Mouse (Mus musculus) left cerebral cortex, adult 18-20 months (tissue): ENCODE measurements at regions not wholly inside any gene's neighbourhood (a gene's known extent, or its start where the extent isn't known, plus 50 kb on each side); places are given as distances from the start of the nearest gene placed in this dataset.

Experiments
- DNase-seq, 2 experiments: peaks; one replicate each; pipeline ENCODE4 v3.0.0; 2021 to 2022; ENCODE audit warnings: low spot score in 2 of 2, mixed read lengths in 1 of 2

DNA sequence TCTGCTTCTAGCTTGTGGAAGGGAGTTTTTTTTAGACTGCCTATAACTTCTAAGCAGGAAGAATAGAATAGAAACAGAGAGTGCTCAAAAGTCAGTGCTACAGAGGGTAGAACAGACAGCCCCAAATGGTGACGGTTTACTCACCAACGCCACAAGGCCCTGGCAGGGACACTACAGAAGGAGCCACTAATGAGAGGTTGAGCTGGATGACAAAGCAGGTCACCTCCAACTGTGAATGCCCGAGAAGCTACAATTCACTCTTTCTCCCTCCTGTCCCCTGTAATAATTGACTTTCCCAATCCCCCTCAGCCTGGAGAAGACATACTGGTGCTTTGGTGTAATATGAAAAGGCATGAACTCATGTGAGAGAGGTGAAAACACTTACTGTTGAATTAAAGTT is 106.5 kb upstream of the Arl4c start:
- no peak for DNase-seq

DNA sequence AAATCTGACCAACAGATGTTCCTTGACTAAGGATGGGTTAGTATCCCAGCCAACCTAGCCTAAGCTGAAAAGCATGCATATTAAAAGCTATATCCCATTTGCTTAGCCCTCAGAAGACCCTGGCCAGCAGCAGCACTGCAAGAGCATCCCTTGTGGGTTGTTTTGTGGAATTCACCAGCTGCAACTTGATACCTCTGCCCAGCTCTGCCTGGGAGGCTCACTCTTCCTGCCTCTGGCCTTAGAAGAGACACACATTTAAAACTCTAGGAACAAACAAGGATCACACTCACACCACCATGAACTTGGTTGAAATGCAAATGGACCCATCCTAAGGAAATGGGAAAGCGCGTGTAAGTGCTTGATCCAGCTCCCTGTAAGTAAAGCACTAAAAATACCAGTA is 107.7 kb upstream of the Arl4c start:
- DNase-seq, result no peak

- no peak for DNase-seq
Measured at GRCm38 (mm10) chr1:88813200-88813599, 111.2 kb upstream of the Arl4c start.

- DNase-seq, result no peak
Measured at GRCm38 (mm10) chr1:88816376-88816945, 114.4 kb upstream of the Arl4c start.

GRCm38 (mm10) chr1:88825215-88825614 is 123.2 kb upstream of the Arl4c start:
- peak in 1 of 2 experiments; percentile 5 for DNase-seq

DNA sequence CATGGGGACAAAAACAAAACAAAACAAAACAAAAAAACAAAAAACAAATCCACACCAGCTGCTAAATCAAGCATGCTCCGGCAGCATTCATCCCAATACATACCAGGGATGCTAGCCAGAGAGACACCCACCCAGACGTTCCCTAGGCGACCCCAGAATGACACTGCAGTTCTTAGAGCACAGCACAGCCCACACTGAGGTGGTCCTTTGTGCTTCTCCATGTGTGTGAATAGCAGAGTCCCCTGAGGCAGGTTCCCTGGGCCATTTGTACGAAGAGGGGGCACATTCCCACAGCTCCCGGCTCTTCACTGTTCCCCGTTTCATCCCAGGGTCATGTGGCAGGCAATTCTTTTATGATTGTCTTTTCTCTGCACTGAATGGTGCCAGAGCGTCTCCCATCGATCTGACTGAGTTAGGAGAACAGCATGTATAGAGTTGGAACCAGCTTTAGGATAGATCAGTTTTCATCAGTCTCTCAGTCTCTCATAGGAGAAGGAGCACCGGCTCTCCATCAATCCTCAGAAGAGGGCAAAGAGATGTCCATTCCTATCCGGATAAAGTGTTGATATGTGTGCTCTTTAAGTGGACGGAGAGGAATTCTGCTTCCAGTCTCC is 136.7 kb upstream of the Arl4c start:
- DNase-seq, result no peak

DNA sequence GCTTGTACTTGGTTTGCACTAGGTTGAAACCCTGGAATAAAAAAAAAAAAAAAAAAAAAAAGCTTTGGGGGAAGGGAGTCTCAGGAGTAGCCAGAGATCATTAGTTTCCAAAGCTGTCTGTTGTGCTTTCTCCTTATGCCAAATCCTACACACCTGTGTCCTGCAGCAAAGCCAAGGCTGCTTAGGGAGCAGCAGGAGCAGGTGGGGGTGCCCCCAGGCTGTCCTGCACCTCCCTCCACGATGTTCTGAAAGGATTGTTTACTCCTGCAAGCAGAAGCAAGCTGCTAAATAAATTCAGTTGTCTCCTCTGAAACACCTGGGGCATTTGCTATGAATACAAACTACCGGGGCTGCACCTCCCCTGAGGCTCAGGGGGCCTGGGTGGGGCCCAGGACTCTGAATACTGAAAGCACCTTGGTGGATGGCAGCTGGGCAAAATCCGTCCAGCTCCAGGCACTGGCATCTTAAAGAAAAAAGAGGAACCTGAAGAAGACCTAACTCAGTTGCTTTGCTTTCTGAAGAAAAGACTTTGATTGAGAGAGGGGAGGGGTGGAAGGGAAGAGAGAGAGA is 137.5 kb upstream of the Arl4c start:
- DNase-seq, result no peak

- peak; percentile 4 to 6 for DNase-seq
Measured at GRCm38 (mm10) chr1:88839977-88840628, 138.1 kb upstream of the Arl4c start.

DNA sequence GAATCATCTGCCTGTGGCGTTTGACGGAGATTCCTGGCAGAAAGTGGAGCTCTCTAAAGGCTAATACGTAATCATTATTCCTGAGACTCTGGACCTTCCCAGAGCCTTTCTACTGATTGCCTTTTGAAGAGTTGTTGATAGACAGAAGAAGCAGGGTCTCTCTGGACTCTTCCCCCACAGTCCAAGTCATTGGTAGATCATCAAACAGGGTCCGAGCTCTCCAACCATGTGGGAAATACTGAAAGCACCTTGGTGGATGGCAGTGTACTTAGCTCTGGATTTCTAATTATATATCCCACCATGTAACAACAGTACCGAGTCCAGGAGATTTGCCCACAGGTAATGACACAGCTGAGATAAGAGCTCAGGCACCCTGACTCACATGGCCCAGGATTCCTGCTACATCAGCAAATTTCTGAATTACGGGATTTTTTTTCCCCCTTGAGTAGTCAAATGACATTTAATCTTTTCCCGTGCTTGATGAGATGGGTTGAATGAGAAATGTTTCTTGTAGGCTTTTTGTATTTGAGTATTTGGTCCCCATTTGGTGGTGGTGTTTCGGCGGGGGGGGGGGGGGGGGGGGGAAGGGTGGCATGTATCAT is 139.1 kb upstream of the Arl4c start:
- no peak for DNase-seq

DNA sequence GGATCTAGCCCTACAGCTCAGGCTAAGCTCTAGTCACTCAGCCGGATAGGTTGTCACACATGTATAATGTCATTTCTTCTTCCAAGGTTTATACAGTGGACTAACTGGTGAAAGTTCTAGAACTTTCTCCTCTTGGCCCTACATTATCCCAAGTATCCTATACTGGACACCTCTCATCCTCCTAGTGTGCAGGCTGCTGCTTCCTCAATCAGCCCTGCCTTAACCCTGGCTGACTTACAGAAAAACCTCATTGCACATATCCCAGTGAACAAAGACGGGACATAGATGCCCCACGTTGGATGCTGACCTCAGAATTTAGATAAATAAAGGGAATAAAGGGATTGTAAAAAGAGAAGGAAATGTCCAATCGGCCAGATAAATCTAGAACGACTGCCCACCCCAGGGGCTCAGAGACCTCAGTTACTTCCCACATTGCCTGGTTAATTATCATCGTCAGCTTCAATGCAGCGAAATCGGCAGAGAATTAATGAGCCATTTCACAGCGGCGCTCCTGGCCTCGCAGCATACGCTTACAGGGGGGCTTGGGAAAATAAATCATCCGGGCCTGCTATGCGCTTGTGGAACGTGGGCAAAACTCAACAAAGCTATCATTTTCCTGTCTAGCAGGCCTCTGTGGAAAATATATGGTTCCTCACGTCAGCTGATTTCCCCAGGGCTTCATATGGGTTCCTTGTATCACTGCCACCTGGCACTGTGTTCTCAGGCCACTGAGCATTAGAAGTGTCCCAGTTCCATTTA is 145.5 kb upstream of the Arl4c start:
- DNase-seq, result no peak

GRCm38 (mm10) chr1:88848246-88848645 is 146.2 kb upstream of the Arl4c start:
- no peak for DNase-seq

DNA sequence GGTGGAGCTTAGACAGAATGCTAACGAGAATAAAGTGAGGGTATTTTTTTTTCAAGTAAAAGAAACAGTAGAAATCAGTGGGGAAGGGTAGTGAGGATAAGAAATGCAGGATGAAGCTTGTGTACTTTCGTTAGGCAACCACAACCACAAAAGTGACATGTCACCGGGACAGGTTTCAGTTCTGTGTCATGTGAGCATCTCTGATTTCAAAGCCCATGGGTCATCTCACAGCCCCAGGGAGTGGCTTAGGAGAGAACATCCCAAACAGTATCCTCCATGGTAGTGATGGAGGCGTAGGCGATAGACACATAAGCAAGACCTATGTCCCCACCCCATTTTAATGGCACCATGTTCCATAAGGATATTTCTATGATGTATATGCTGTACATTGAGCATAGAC is 147.4 kb upstream of the Arl4c start:
- DNase-seq, result no peak

- DNase-seq, result no peak
Measured at GRCm38 (mm10) chr1:88851931-88852330, 149.9 kb upstream of the Arl4c start.

GRCm38 (mm10) chr1:88860871-88861589 is 159.0 kb upstream of the Arl4c start:
- no peak for DNase-seq

GRCm38 (mm10) chr1:88861590-88861935 is 159.5 kb upstream of the Arl4c start:
- no peak for DNase-seq

- no peak for DNase-seq
Measured at GRCm38 (mm10) chr1:88865436-88865835, 163.4 kb upstream of the Arl4c start.

DNA sequence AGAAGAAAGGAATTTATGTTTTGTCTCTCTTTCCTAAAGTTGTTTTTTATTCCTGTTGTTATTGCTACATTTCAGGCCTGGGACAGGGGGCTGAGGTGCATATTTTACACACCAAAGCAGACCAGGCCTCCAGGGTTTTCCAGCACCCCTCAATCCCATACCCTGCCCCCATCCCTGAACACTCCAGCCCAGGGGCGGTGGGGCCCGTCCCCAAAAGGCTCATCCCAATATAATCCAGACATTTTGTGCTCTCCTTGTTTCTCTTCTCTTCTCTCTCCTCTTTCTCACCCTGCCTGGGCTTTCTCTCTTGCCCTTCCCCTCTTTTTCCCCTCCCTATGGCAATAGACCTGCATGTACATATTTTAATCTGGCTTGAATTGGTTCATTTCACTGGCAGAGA is 164.6 kb upstream of the Arl4c start:
- DNase-seq, result no peak

DNA sequence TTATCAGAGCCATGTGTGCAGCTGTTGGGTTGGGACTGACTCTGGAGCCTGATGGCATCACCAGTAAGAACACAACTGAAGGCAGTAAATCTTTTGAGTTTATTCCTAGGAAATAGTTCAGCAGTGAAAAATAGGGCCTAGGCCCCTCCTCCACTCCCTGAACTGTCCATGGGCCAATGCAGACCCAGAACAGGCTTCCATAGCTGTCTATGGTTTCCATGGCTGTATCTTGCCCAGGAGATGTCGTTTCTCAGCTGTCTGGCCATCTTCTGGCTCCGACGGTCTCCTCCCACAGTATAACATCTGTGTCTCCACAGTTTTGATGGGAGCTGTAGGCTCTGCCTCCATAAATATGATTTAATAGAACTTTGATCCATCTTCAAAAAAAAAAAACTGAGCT is 165.1 kb upstream of the Arl4c start:
- DNase-seq, result no peak

DNA sequence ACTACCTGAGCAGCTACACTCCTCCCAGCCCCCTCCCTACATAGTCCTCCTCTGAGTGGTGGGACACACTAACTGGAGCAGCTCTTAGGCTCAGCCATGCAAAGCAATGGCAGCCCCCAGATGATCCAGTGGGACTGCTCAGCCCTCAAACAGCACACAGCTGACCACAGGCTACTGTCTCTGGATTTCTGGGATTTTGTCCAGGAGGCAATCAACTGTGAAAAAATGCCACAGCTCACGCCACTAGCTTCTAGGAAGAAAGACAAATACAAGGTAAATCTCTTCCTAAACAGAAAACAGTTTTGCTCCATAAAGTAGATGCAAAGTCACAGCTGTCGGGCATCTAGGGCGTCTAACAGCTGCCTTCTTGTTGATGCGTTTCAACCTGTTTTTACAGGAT is 167.9 kb upstream of the Arl4c start:
- no peak for DNase-seq

GRCm38 (mm10) chr1:88875356-88875755 is 173.3 kb upstream of the Arl4c start:
- no peak for DNase-seq

DNA sequence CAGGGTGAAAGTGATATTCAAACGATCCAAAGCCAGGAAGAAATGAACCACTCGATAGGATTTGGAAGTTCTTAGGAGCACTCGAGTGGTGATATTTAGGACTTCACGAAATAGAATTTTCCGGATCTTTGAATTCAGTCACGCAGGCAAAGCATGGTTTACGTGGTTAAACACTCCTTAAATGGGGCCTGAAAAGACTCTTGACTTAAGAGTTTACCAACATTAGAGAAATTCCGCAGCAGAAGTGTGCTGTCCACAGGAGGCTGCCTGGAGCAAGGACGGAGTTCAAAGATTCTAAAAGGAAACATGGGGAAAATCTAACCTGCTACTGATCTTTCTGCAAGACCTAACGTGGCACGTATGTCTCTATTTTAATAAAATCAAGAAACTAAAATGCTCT is 175.4 kb upstream of the Arl4c start:
- no peak for DNase-seq
